Mouse (Mus musculus): ENCODE measurements at regions not wholly inside any gene's neighbourhood (a gene's known extent, or its start where the extent isn't known, plus 50 kb on each side); places are given as distances from the start of the nearest gene placed in this dataset.
A peak's percentile ranks its signal among the peaks of the same experiment; 100 is the strongest.

- no peak for DNase-seq
Observed at GRCm38 (mm10) chr5:120318951-120319350, 112.5 kb upstream of the Lhx5 start.

GRCm38 (mm10) chr5:120322031-120322731 lies 109.3 kb upstream of the Lhx5 start:
- no peak for DNase-seq

- DNase-seq, result no peak
Observed at GRCm38 (mm10) chr5:120322732-120323316, 108.7 kb upstream of the Lhx5 start.

GRCm38 (mm10) chr5:120324111-120324510 lies 107.4 kb upstream of the Lhx5 start:
- no peak for DNase-seq

GRCm38 (mm10) chr5:120325386-120325910 lies 106.1 kb upstream of the Lhx5 start:
- DNase-seq, result no peak

GRCm38 (mm10) chr5:120332030-120332429 lies 99.5 kb upstream of the Lhx5 start:
- DNase-seq, result peak; percentile 75

- DNase-seq, result no peak
Observed at GRCm38 (mm10) chr5:120339162-120339561, 92.3 kb upstream of the Lhx5 start.

GRCm38 (mm10) chr5:120340696-120341231 lies 90.7 kb upstream of the Lhx5 start:
- no peak for DNase-seq

- no peak for DNase-seq
Observed at GRCm38 (mm10) chr5:120350461-120350860, 81.0 kb upstream of the Lhx5 start.

GRCm38 (mm10) chr5:120351827-120352226 lies 79.7 kb upstream of the Lhx5 start:
- no peak for DNase-seq

- no peak for DNase-seq
Observed at GRCm38 (mm10) chr5:120353657-120354056, 77.8 kb upstream of the Lhx5 start.

- no peak for DNase-seq
Observed at GRCm38 (mm10) chr5:120356950-120357349, 74.5 kb upstream of the Lhx5 start.

GRCm38 (mm10) chr5:120358084-120358690 lies 73.3 kb upstream of the Lhx5 start:
- DNase-seq, result no peak

GRCm38 (mm10) chr5:120365950-120366467 lies 65.5 kb upstream of the Lhx5 start:
- DNase-seq, result no peak

- no peak for DNase-seq
Observed at GRCm38 (mm10) chr5:120368797-120369196, 62.7 kb upstream of the Lhx5 start.

- no peak for DNase-seq
Observed at GRCm38 (mm10) chr5:120371176-120371819, 60.2 kb upstream of the Lhx5 start.

GRCm38 (mm10) chr5:120373426-120373825 lies 58.1 kb upstream of the Lhx5 start:
- DNase-seq, result no peak

Small RNAs in the stretch of these regions (microRNA-seq; reads per million reads assigned to microRNA genes)
- 0 reads per million in 2 experiments for gene Gm26474
